Mouse (Mus musculus) cerebellum, adult 2 months (tissue): ENCODE measurements around the gene Mfsd9.

Experiments used
- CTCF ChIP-seq: fragments of 200-500 bp; IDR thresholded peaks from 2 replicates; pipeline ENCODE4 v1.5.1; 2011; ENCODE audit warnings: low read depth, mild to moderate bottlenecking, control low read depth, low read length, moderate library complexity, borderline replicate concordance; ENCODE audit not compliant: insufficient read depth
- POLR2A ChIP-seq: fragments of 200-500 bp; IDR thresholded peaks from 2 replicates; pipeline ENCODE4 v1.6.1; 2011; ENCODE audit warnings: low read length, control low read depth, borderline replicate concordance; ENCODE audit not compliant: insufficient read depth

- no peak for TF ChIP-seq POLR2A
- no peak for TF ChIP-seq CTCF
Observed at GRCm38 (mm10) chr1:40776763-40777162, 13.7 kb downstream of the Mfsd9 start.
